Mouse (Mus musculus) cerebellum, adult 2 months (tissue): Measurements from ENCODE around the gene Fam186a.

Experiments used
- CTCF ChIP-seq: fragments of 200-500 bp; IDR thresholded peaks from 2 replicates; pipeline ENCODE4 v1.5.1; 2011; ENCODE audit warnings: low read depth, mild to moderate bottlenecking, control low read depth, low read length, moderate library complexity, borderline replicate concordance; ENCODE audit not compliant: insufficient read depth
- POLR2A ChIP-seq: fragments of 200-500 bp; IDR thresholded peaks from 2 replicates; pipeline ENCODE4 v1.6.1; 2011; ENCODE audit warnings: low read length, control low read depth, borderline replicate concordance; ENCODE audit not compliant: insufficient read depth

- no peak for TF ChIP-seq POLR2A
- no peak for TF ChIP-seq CTCF
These were observed 94.3 kb downstream of the Fam186a start for GRCm38 (mm10) chr15:99872543-99872942.
